Mouse (Mus musculus) kidney, adult 8-10 months (tissue): ENCODE measurements around the gene Pole4.

Source experiments
- DNase-seq, 2 experiments: peaks; one replicate each; pipeline ENCODE4 v3.0.0; 2022

Gene Pole4

DNA sequence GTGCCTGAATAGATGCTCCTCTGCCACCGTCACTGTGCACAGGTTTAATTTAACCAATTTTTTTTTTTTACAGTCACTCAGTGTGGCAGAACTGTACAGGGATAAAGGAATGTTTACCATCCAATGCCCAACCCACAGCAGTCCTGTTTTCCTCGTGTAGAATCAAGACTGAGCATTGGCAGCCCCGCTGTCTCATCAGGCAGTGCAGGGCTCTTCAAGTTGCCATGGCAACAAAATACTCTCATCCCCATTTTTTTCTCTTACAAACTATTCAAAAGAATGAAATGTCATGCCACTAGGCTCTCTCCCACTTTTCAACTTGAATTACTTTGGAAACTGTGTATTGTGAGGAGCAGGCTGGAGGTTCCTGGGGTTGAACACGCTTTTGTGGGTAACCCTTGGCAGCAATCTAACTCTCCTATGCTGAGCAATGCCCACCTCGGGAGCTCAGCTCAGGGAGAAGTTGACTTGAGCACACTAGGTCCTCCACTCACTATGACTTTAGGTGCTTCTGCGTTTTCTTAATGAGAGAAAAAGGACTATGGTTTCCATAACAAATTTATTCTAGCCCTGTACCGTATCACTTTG lies 95.7 kb downstream of the Pole4 start:
- DNase-seq: no peak

- DNase-seq: no peak
These were observed 96.4 kb downstream of the Pole4 start for GRCm38 (mm10) chr6:82608756-82609155.

GRCm38 (mm10) chr6:82604791-82605190 lies 100.4 kb downstream of the Pole4 start:
- no peak for DNase-seq

- peak in 1 of 2 experiments; percentile 17 for DNase-seq
These were observed 101.5 kb downstream of the Pole4 start for GRCm38 (mm10) chr6:82603665-82604064.

DNA sequence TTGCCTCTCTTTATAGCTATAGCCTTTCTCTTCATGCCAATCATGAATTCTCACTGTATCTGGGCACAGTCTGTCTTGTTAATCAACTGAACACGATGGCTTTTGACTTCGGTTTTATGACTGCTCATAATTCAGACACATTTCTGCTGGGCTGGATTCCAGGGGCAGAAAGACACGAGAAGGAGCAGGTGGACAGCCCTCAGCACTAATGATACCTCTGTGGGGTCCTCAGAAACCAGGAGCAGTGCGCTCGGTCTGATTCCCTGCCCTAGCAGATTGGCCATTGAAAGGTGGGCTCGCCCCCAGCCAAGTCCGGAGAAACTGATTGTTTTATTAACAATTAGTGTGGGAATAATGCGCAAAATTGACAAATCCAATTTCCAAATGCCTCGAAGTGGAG lies 101.9 kb downstream of the Pole4 start:
- DNase-seq: no peak

DNA sequence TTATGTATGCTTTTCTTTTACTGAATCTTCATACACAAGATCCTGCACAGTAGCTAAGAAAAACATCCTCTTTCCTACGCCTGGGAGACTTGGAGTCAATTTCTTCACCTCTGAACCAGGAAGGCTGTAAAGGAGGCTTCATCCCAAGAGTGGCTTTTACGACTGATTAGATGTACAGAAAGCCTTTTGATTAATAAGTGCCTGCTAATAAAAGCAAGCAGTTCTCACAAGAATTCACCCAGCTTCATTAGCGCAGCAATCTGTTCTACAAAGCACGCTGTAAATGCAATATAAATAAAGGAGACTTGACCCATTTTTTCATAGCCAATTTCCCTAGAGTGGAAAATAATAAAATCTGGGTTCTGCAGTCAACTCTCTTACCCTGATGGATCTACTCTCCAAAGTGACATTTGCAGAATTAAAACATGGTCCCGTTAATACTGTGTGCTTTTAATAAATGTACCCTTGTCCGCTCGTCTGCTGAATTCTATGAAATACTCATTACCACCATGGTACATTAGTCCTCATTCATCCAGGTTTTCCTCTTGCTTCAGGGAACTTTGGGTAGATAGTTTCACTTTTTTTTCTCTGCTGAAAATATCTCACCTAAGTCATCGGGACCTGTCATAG lies 109.6 kb downstream of the Pole4 start:
- no peak for DNase-seq

DNA sequence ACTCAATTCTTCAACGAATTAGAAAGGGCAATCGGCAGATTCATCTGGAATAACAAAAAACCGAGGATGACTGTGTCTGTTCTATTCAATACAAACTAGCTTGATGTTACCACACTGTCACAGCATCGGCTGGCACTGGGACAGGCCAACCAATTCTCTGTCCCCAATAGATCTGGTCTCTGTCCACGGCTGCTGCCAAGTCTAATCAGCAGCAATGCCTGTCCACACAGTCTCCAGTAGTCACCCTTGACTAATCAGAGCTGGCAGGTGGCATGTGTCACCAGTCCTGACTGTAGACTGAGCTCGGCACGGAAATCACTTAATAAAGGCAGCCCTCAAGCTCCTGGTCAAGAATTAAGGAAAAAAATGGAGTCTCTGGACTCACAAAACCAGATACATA lies 115.8 kb downstream of the Pole4 start:
- DNase-seq: no peak

DNA sequence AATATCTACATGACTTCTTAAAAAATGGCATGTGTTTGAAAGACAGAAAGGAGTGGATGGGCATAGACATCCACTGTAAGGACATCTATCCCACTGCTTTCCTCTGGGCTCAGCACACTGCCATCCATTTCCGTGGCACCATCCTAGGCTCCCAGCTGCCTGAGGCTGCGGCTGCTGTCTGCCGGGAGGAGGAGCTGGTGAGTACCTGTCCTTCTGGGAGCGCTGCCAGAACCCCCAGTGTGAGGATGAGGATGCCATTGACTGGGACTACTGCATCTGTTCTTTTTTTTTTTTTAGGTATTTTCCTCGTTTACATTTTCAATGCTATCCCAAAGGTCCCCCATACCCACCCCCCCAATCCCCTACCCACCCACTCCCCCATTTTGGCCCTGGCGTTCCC lies 119.8 kb downstream of the Pole4 start:
- DNase-seq: no peak

GRCm38 (mm10) chr6:82575445-82575844 lies 129.7 kb downstream of the Pole4 start:
- no peak for DNase-seq
